Mouse (Mus musculus) forebrain, postnatal 0 days (tissue): ENCODE results near the gene Mrps25. TPM values are rescaled to one million over a fixed set of nuclear protein-coding genes. Genes with fewer than 3 reads are reported as not detected.

ENCODE experiments used
- ATAC-seq: fragments of 200-750 bp; cut with Nextera tagmentation; 2 replicates; pipeline ENCODE4 v1.8.0; 2017; ENCODE audit warnings: mild to moderate bottlenecking, moderate library complexity
- DNase-seq: peaks from one replicate; pipeline ENCODE4 v3.0.0-alpha.2; 2015
- H3K27ac ChIP-seq: fragments of 300-500 bp; sonication (generic); 2 replicates; pipeline ENCODE4 v1.5.1; 2014; ENCODE audit warnings: low read depth, mild to moderate bottlenecking, antibody characterized with exemption, low read length, moderate library complexity, mixed read lengths
- H3K27me3 ChIP-seq: fragments of 300-500 bp; sonication (generic); 2 replicates; pipeline ENCODE4 v1.6.1; 2014; ENCODE audit warnings: mild to moderate bottlenecking, low read length, mixed read lengths; ENCODE audit not compliant: insufficient read depth
- H3K36me3 ChIP-seq: fragments of 300-500 bp; sonication (generic); 2 replicates; pipeline ENCODE4 v1.6.1; 2014; ENCODE audit warnings: mild to moderate bottlenecking, moderate library complexity; ENCODE audit not compliant: insufficient read depth
- H3K4me1 ChIP-seq: fragments of 300-500 bp; sonication (generic); 2 replicates; pipeline ENCODE4 v1.6.1; 2014; ENCODE audit warnings: antibody characterized with exemption; ENCODE audit not compliant: insufficient read depth
- H3K4me2 ChIP-seq: fragments of 300-500 bp; sonication (generic); 2 replicates; pipeline ENCODE4 v1.6.1; 2014; ENCODE audit warnings: low read depth, mild to moderate bottlenecking, moderate library complexity
- H3K4me3 ChIP-seq: fragments of 300-500 bp; sonication (generic); 2 replicates; pipeline ENCODE4 v1.5.1; 2014; ENCODE audit warnings: low read depth, low read length, mixed read lengths
- H3K9ac ChIP-seq: fragments of 300-500 bp; sonication (generic); 2 replicates; pipeline ENCODE4 v1.6.1; 2014; ENCODE audit warnings: mild to moderate bottlenecking
- H3K9me3 ChIP-seq: fragments of 300-500 bp; sonication (generic); 2 replicates; pipeline ENCODE4 v1.6.1; 2016; ENCODE audit warnings: low read length
- CTCF ChIP-seq: sonication (generic); IDR thresholded peaks from 2 replicates; pipeline ENCODE4 v1.5.1; 2016; ENCODE audit warnings: antibody characterized with exemption, control low read depth, low read depth
- WGBS: fragments of 180-500 bp; shearing (Covaris S2); extraction: QIAGEN DNeasy Blood & Tissue Kit; methylation state at CpG from one replicate; pipeline ENCODE4 v1.1.7; 2014; 5-methylcytosine and 5-hydroxymethylcytosine counted together
- polyA plus RNA-seq: library from polyadenylated mRNA; unstranded; fragments of >200 nt; fragmentation: Nextera tagmentation; extraction: Ambion mirVana; gene quantifications from 2 replicates; pipeline ENCODE4 v1.2.1, GENCODE M21; 2015
- total RNA-seq: library from RNA; depleted of rRNA; stranded (reverse); fragments of >200 nt; gene quantifications from 2 replicates; pipeline ENCODE4 v1.2.3, GENCODE M21; 2014; rRNA removed

Gene Mrps25
- total and polyA plus RNA-seq, 2 experiments from 2014 or later: 20.8 to 55.7 TPM

- ATAC-seq (no peak), DNase-seq (no peak)
- Histone ChIP-seq H3K9me3 (no peaks in the 10 kb centered on the region), H3K9ac (no peak overlapping the region), H3K4me2 (no peak overlapping the region), H3K36me3 (peaks cover 4% of the 10 kb centered on the region; the same call in 1 of the 2 replicates), H3K4me3 (no peak overlapping the region), H3K27ac (no peak overlapping the region), H3K27me3 (no peaks in the 10 kb centered on the region), H3K4me1 (no peaks in the 10 kb centered on the region)
- 95% methylated on average over 1 of the region's 1 CpGs for WGBS
- no peak for TF ChIP-seq CTCF
Observed at GRCm38 (mm10) chr6:92126861-92127468, 56.9 kb downstream of the Mrps25 start.

- H3K27ac ChIP-seq: no peak overlapping the region
- H3K9ac ChIP-seq: no peak overlapping the region
- DNase-seq (peak; percentile 8), ATAC-seq (no peak)
- no peaks in the 10 kb centered on the region for H3K9me3 ChIP-seq
- H3K27me3 ChIP-seq: no peaks in the 10 kb centered on the region
- H3K4me2 ChIP-seq: no peak overlapping the region
- no peaks in the 10 kb centered on the region for H3K4me1 ChIP-seq
- TF ChIP-seq CTCF: no peak
- H3K4me3 ChIP-seq: no peak overlapping the region
- peaks cover 4% of the 10 kb centered on the region; the same call in 1 of the 2 replicates for H3K36me3 ChIP-seq
Observed at GRCm38 (mm10) chr6:92124547-92124946, 59.3 kb downstream of the Mrps25 start.

Other genes with a start within 250 kb of the Mrps25 start
- gene Fgd5, start 205.2 kb downstream of the Mrps25 start, total RNA-seq: 9.3 and 13.0 TPM in 2 replicates
- 4.0 and 6.7 TPM in 2 replicates for gene Fgd5, start 205.2 kb downstream of the Mrps25 start, polyA plus RNA-seq
- 62.6 and 78.9 TPM in 2 replicates for gene Nr2c2, start 92.6 kb downstream of the Mrps25 start, total RNA-seq
- gene Nr2c2, start 92.6 kb downstream of the Mrps25 start, polyA plus RNA-seq: 23.9 and 32.6 TPM in 2 replicates
- 45.2 and 68.9 TPM in 2 replicates for gene Rbsn, start 30.9 kb upstream of the Mrps25 start, total RNA-seq
- gene Rbsn, start 30.9 kb upstream of the Mrps25 start, polyA plus RNA-seq: 27.1 and 30.7 TPM in 2 replicates
- 14.2 and 22.0 TPM in 2 replicates for gene Trh, start 60.6 kb upstream of the Mrps25 start, total RNA-seq
- 10.3 and 13.0 TPM in 2 replicates for gene Trh, start 60.6 kb upstream of the Mrps25 start, polyA plus RNA-seq